Mouse (Mus musculus) layer of hippocampus, postnatal 25 days (tissue): ENCODE results near the gene Gm973. TPM values are rescaled to one million over a fixed set of nuclear protein-coding genes. Genes with fewer than 3 reads are reported as not detected.

Experiments
- DNase-seq, 2 experiments: peaks; one replicate each; pipeline ENCODE4 v3.0.0; 2022; ENCODE audit warnings: mixed read lengths in 2 of 2, low spot score in 1 of 2; ENCODE audit errors: extremely low spot score in 1 of 2
- total RNA-seq, 2 experiments: library from RNA; stranded (reverse); gene quantifications; 2 replicates each; pipeline ENCODE4 v1.2.3; 2021

Gm973 gene
- total RNA-seq, 2 experiments from 2014 or later, result 8.0 to 13.6 TPM

GRCm38 (mm10) chr1:59540537-59541148, 24.6 kb downstream of the Gm973 start:
- no peak for DNase-seq

- DNase-seq, result no peak
Measured at GRCm38 (mm10) chr1:59541271-59542020, 25.4 kb downstream of the Gm973 start.

- DNase-seq, result no peak
Measured at GRCm38 (mm10) chr1:59542231-59542630, 26.2 kb downstream of the Gm973 start.

- no peak for DNase-seq
Measured at GRCm38 (mm10) chr1:59543911-59544310, 27.8 kb downstream of the Gm973 start.

GRCm38 (mm10) chr1:59548486-59548885, 32.4 kb downstream of the Gm973 start:
- DNase-seq, result no peak

GRCm38 (mm10) chr1:59549036-59549675, 33.1 kb downstream of the Gm973 start:
- DNase-seq, result no peak

GRCm38 (mm10) chr1:59550227-59550626, 34.2 kb downstream of the Gm973 start:
- no peak for DNase-seq

GRCm38 (mm10) chr1:59550996-59551395, 34.9 kb downstream of the Gm973 start:
- DNase-seq, result no peak

- DNase-seq, result no peak
Measured at GRCm38 (mm10) chr1:59553708-59554107, 37.6 kb downstream of the Gm973 start.

- no peak for DNase-seq
Measured at GRCm38 (mm10) chr1:59563581-59563980, 47.5 kb downstream of the Gm973 start.

GRCm38 (mm10) chr1:59565804-59566203, 49.7 kb downstream of the Gm973 start:
- DNase-seq, result no peak

GRCm38 (mm10) chr1:59566281-59566680, 50.2 kb downstream of the Gm973 start:
- no peak for DNase-seq

- DNase-seq, result no peak
Measured at GRCm38 (mm10) chr1:59566926-59567325, 50.9 kb downstream of the Gm973 start.

GRCm38 (mm10) chr1:59567521-59567920, 51.5 kb downstream of the Gm973 start:
- no peak for DNase-seq

GRCm38 (mm10) chr1:59568283-59568682, 52.2 kb downstream of the Gm973 start:
- no peak for DNase-seq

- no peak for DNase-seq
Measured at GRCm38 (mm10) chr1:59569301-59569700, 53.2 kb downstream of the Gm973 start.

- DNase-seq, result no peak
Measured at GRCm38 (mm10) chr1:59570767-59571166, 54.7 kb downstream of the Gm973 start.

- no peak for DNase-seq
Measured at GRCm38 (mm10) chr1:59571502-59571901, 55.4 kb downstream of the Gm973 start.

GRCm38 (mm10) chr1:59573843-59574242, 57.8 kb downstream of the Gm973 start:
- DNase-seq, result no peak

GRCm38 (mm10) chr1:59574262-59575187, 58.5 kb downstream of the Gm973 start:
- peak in 1 of 2 experiments; percentile 37 for DNase-seq
